Mouse (Mus musculus): ENCODE data around the gene C1qtnf1.
"Not testable (repeated sequence)": the region's sequence is repeated elsewhere in the genome, so short reads cannot be mapped to it uniquely, and the experiment has no call there.

C1qtnf1 gene

GRCm38 (mm10) chr11:118427986-118428385 lies at the start of gene C1qtnf1:
Gene C1qtnf1 (plus strand): TSS chr11:118428203.
- DNase-seq = no peak

- no peak for DNase-seq
These were observed 49.3 kb upstream of the C1qtnf1 start for GRCm38 (mm10) chr11:118378656-118379055.

DNA sequence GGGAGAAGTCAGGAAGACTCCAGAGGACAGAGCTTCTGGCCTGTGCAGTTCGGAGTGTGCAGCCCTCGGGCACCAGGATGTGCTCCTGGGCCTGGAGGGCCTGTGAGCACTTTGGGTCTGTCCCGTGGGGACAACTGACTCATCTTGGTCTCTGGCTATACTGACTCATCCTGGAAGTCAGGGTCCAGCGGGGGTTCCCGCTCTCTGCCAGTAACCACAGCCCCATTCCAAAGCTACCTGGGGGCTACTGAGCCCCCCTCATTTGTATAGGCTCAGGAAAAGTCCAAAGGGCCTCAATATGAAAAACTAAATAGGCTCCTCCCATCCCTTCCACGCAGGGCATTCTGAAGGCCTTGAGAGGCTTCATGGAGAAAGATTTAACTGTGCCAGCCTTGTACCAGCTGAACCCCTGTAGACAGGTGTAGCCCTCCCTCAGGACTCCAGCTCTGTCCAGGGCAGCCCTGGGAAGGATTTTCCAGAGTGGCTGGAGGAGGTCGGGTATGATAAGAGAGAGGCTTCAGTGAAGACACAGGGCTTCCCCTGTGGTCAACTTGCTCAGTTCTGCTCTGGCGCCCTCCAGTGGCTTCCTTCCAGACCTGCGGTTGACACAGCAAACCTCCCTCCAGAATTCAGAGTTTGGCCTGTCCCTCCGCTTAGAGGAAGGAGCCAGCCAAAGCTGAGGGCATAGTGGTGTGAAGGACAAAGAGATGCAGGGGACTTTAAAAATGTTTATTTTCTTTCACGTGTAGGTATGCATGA lies 48.6 kb upstream of the C1qtnf1 start:
- peak; percentile 85 to 89 for DNase-seq

DNA sequence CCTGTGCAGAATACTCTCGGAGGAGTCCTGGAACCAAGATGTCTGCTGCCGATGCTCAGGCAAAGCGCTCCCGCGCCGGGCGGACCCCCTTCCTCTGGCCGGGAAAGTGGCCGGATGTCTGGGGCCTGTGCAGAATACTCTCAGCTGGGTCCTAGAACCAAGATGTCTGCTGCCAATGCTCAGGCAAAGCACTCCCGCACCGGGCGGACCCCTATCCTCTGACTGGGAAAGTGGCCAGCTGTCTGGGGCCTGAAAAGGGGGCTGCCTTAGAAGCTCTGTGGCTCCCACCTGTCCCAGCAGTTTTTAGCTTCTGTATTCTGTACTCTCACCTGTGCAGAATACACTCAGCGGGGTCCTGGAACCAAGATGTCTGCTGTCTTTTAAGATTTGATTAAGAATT lies 40.2 kb upstream of the C1qtnf1 start:
- not testable (repeated sequence) for DNase-seq

- DNase-seq = peak; percentile 56 to 59
These were observed 34.0 kb upstream of the C1qtnf1 start for GRCm38 (mm10) chr11:118393991-118394390.

GRCm38 (mm10) chr11:118394538-118394937 lies 33.5 kb upstream of the C1qtnf1 start:
- no peak for DNase-seq

DNA sequence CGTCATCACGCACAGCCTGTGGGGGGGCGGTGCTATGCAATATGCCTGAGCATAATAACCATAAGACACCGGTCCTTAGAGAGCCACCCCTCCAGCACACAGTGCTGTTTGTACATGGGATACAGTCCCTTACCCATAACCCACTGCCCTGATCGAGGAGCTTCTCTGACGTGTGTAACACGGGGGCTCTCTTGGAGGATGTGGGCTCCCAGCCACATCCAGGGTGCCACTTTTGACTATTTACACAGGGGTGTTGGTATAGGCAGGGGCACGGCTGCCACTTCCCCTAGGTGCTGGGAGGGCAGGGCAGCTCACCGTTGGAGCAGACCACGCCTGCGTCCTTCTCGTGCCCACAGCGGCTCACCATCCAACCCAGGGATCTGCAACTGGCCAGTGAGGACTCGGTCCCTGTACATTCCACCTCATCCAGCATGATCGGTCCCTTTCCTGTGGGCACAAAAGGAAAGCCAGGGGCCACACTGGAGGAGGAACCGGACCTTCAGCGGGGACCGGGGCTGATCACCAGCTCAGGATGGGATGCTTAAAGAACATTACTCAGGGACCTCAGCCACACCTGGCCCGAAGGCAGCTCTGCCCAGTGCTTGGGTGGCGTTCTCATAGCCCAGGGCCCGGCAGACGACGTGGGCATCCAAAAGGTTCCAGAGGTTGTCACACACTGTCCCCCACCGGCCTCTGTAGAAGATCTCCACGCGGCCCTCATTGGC lies 30.0 kb upstream of the C1qtnf1 start:
- no peak for DNase-seq

DNA sequence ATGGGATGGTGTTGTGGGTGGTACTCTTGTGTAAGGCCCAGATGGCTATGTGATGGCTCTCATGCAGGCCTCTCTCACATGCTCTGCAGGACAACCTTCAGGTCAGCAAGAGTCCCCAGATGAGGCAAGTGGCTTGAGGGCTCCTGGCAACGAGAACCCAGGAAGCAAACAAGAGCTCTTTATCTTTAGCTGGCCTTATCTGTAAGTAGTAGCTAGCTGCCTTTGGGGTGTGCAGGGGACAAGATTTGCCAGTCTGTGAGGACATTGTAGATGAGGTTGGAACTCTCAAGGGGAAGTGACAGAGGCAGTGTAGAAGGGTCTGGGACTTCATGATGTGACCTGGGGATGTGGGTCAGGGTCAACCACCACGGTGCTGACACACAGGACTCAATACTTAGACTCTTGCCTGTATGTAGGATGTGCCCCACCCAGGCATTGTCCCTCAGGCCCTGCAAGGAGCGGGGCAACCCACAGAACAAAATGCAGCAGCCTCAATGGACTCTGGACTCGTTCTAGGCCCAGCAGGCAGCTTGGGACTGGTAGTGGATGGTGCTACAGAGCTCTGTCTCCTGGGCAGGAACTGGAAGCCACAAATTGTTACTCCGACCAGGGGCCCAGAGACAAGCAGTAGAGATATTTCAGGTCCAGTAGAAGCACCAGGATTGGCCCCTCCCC lies 28.0 kb upstream of the C1qtnf1 start:
- peak in 1 of 2 experiments; percentile 3 for DNase-seq

GRCm38 (mm10) chr11:118400566-118400936 lies 27.5 kb upstream of the C1qtnf1 start:
- peak in 1 of 2 experiments; percentile 5 for DNase-seq

DNA sequence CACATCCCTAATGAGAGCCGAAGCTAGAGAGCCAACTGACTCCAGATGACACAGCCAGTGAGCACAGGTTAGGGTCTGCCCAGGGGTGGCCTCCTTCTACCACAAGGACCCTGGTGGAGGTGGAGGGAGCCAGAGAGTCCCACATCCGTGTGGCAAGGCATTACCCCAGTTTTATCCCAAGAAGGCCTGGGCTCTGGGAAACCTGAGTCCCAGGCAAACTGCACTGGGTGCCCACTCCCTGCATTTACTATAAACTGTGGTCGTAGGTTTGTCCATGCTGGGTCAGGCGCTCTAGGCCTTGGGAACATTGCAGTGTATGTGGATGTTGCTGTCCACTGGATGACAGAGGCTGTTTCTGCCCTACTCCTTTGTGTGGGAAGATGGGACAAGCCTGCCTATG lies 26.8 kb upstream of the C1qtnf1 start:
- no peak for DNase-seq

DNA sequence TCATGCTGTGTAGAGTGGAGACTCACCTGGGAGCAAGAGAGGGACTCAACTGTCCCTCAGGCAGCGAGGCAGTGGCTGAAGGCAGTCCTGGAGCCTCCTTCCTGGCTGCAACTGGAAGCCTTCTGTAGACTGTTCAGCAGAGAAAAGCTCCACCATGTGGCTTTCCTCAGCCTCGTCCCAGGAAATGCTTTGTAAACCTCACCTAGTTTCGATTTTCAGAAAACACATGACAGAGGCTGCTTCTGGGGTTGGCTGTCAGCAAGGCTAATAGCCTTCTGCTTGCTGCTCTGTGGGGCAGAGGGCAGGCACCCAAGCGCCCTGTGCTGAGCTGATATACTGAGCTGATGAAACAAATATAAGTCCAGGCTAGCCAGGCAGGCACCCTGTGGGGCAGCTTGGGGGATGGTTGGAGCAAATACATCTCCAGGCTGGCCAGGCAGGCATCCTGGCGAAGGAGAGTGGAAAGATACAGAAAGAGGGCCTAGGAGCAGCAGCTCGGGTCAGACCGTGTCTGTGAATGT lies 26.2 kb upstream of the C1qtnf1 start, which contains the start of gene Lgals3bp:
Lgals3bp (minus strand) TSS at position 333 of the 521 bp plus-strand sequence.
- peak; percentile 71 to 75 for DNase-seq

DNA sequence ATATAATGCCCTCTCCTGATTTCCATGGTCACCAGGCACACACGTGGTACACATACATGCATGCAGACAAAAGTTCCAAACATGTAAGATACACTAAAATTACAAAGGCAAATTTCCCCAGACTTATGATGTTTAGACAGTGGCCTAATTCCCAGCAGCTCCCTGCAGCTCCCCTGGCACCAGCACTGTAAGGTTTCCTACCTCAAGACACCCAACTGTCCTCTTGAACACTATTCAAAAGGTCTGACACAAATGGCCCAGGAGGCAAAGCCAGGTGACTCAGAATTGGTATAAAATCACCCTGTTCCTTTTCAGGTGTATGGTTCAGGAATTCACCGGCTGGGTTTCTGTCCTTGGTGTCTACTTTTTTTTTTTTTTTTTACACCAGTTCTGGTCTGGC lies 24.8 kb upstream of the C1qtnf1 start:
- peak in 1 of 2 experiments; percentile 26 for DNase-seq

- DNase-seq = peak; percentile 2 to 3
These were observed 23.8 kb upstream of the C1qtnf1 start for GRCm38 (mm10) chr11:118403951-118404899.

GRCm38 (mm10) chr11:118405311-118405710 lies 22.7 kb upstream of the C1qtnf1 start:
- peak in 1 of 2 experiments; percentile 4 for DNase-seq

- peak in 1 of 2 experiments; percentile 1 for DNase-seq
These were observed 21.5 kb upstream of the C1qtnf1 start for GRCm38 (mm10) chr11:118406521-118406920.

GRCm38 (mm10) chr11:118407318-118407910 lies 20.6 kb upstream of the C1qtnf1 start:
- peak; percentile 26 to 50 for DNase-seq

DNA sequence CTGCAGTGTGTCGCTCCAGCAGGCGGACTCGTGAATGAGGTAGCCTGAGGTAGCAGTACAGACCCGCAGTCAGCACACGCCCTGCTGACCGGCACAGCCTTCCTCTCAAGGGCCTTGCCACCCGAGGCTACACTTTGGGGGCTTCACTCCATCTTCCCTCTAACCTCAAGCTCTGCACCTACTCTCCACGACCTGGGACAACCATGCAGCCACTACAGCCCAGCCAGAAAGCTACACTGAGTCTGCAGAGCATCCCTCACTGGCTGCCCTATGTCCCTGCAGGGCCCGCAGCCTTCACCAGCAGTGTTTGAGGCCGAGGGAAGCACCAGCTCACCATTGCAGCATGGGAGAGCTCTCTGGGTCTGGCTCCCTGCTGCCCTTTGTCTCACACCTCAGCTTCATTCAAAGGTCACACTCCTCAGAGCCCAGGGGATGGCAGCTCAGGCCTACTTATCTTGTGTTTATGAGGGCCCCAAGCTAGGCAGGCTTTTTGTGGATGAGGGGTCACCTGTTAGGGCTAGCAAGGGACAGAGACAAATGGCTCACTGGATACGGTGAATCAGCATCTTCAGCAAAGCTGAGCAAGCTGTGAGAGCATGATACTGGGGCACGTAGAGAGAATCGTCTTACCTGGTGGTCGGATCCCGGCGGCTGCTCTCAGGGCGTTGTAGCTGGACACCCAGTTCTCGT lies 19.8 kb upstream of the C1qtnf1 start:
- DNase-seq = peak in 1 of 2 experiments; percentile 0

DNA sequence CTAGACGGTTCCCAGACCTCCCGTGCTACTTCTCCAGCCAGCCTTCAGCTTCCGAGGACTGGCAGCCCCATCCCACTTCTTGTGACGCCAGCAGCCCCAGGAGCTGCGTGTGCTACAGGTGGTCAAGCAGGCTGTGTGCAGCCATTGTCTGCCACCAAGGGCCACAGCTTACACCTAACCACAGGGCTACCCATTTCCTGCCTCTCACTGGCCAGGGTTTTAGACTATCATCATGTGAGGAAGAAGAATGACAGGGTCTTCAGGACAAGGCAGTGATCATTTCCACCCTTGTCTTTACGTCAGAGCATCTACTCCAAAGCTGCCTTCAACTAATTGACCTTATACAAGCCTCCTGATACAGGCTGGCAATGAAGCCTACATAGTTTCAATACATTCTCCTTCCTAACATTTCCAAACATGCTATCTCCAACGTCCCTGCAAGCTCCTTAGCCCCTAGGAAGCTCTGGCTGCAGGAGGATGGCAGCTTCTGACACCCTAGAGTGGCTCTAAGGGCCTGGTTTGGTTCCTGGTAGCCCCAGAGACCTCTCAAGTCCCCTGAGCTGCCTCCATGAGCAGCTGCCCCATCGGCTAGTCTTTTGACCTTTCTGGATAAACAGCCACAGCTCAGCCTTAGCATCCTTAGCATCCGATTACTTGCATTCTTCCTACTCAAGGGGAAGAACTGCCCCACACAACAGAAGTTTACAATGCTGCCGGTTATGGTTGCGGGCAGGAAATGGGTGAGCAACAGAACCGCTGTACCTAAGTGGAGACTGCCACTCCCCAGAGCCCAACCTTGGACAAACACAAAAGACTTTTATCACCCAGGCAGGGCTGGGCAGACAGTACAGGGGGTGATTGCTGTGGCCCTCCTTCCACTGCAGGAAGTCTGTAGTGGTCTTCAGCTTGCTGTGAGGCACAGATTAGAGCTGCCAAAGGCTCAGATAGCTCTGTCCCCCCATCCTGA lies 18.6 kb upstream of the C1qtnf1 start:
- DNase-seq = peak in 1 of 2 experiments; percentile 1

- DNase-seq = no peak
These were observed 17.9 kb upstream of the C1qtnf1 start for GRCm38 (mm10) chr11:118410073-118410444.

- DNase-seq = no peak
These were observed 17.5 kb upstream of the C1qtnf1 start for GRCm38 (mm10) chr11:118410479-118410878.

All from cerebellum, adult 18-20 months (tissue).